Mouse (Mus musculus) MEL (cell line): ENCODE results near the gene Slc44a1. TPM values are rescaled to one million over a fixed set of nuclear protein-coding genes. Genes with fewer than 3 reads are reported as not detected.

Source experiments
- DNase-seq: peaks from one replicate; pipeline ENCODE4 v3.0.0; 2011; ENCODE audit warnings: low read depth, low spot score
- H3K27ac ChIP-seq: 2 replicates; pipeline ENCODE4 v1.5.1; 2012; ENCODE audit warnings: low read depth, mild to moderate bottlenecking, control low read depth, low read length, moderate library complexity; ENCODE audit not compliant: control insufficient read depth
- H3K27me3 ChIP-seq, 2 experiments: fragments of 150-350 bp in 1 of 2; sonication (generic) in 1 of 2; 2 replicates each; pipeline ENCODE4 v1.6.1; 2012; ENCODE audit warnings: low read length in 2 of 2, mild to moderate bottlenecking in 2 of 2, improper control_type of control experiment in 1 of 2, moderate library complexity in 1 of 2; ENCODE audit not compliant: insufficient read depth in 2 of 2, control insufficient read depth in 1 of 2
- H3K36me3 ChIP-seq, 2 experiments: 2 replicates each; pipeline ENCODE4 v1.6.1; 2012 to 2014; ENCODE audit warnings: low read length in 2 of 2, improper control_type of control experiment in 1 of 2, inconsistent platforms in 1 of 2, mild to moderate bottlenecking in 1 of 2; ENCODE audit not compliant: insufficient read depth in 2 of 2, control insufficient read depth in 1 of 2
- H3K4me1 ChIP-seq, 2 experiments: fragments of 150-350 bp in 1 of 2; sonication (generic) in 1 of 2; 2 replicates each; pipeline ENCODE4 v1.6.1; 2012; ENCODE audit warnings: low read length in 2 of 2, improper control_type of control experiment in 1 of 2, mild to moderate bottlenecking in 1 of 2; ENCODE audit not compliant: insufficient read depth in 2 of 2, control insufficient read depth in 1 of 2
- H3K4me3 ChIP-seq, 2 experiments: fragments of 150-350 bp in 1 of 2; sonication (generic) in 1 of 2; 2 replicates each; pipeline ENCODE4 v1.5.1; 2012; ENCODE audit warnings: low read depth in 2 of 2, low read length in 2 of 2, mild to moderate bottlenecking in 2 of 2, moderate library complexity in 2 of 2, control low read depth in 1 of 2, improper control_type of control experiment in 1 of 2; ENCODE audit not compliant: control insufficient read depth in 1 of 2, insufficient read depth in 1 of 2
- H3K79me2 ChIP-seq: 2 replicates; pipeline ENCODE4 v1.6.1; 2012; ENCODE audit warnings: mild to moderate bottlenecking, low read length, moderate library complexity; ENCODE audit not compliant: control insufficient read depth, poor library complexity, insufficient read depth
- H3K9ac ChIP-seq: 2 replicates; pipeline ENCODE4 v1.6.1; 2012; ENCODE audit warnings: low read depth, mild to moderate bottlenecking, control low read depth, low read length, moderate library complexity; ENCODE audit not compliant: control insufficient read depth, poor library complexity, severe bottlenecking
- H3K9me3 ChIP-seq: fragments of 150-350 bp; sonication (generic); replicated peaks from 2 replicates; pipeline ENCODE4 v1.6.1; 2012; ENCODE audit warnings: mild to moderate bottlenecking, low read length, improper control_type of control experiment, moderate library complexity; ENCODE audit not compliant: insufficient read depth
- E2F4 ChIP-seq: IDR thresholded peaks from 2 replicates; pipeline ENCODE4 v1.6.1; 2011; ENCODE audit warnings: low read depth, low read length, improper control_type of control experiment, borderline replicate concordance
- EP300 ChIP-seq, 2 experiments: IDR thresholded peaks; 2 replicates each; pipeline ENCODE4 v1.6.1; 2011; ENCODE audit warnings: improper control_type of control experiment in 2 of 2, low read length in 2 of 2, low read depth in 1 of 2, mild to moderate bottlenecking in 1 of 2
- ETS1 ChIP-seq: IDR thresholded peaks from 2 replicates; pipeline ENCODE4 v1.6.1; 2012; ENCODE audit warnings: low read depth, mild to moderate bottlenecking, inconsistent platforms, low read length, improper control_type of control experiment, moderate library complexity
- GABPA ChIP-seq: IDR thresholded peaks from 2 replicates; pipeline ENCODE4 v1.6.1; 2012; ENCODE audit warnings: low read depth, mild to moderate bottlenecking, inconsistent platforms, low read length, improper control_type of control experiment, moderate library complexity
- HCFC1 ChIP-seq: IDR thresholded peaks from 2 replicates; pipeline ENCODE4 v1.6.1; 2012; ENCODE audit warnings: low read depth, mild to moderate bottlenecking, inconsistent platforms, low read length, improper control_type of control experiment, moderate library complexity
- JUND ChIP-seq: IDR thresholded peaks from 2 replicates; pipeline ENCODE4 v1.6.1; 2011; ENCODE audit warnings: low read depth, mild to moderate bottlenecking, improper control_type of control experiment, low read length
- MAZ ChIP-seq: IDR thresholded peaks from 2 replicates; pipeline ENCODE4 v1.6.1; 2012; ENCODE audit warnings: low read depth, mild to moderate bottlenecking, inconsistent platforms, low read length, improper control_type of control experiment
- MEF2A ChIP-seq: IDR thresholded peaks from 2 replicates; pipeline ENCODE4 v1.6.1; 2014; ENCODE audit warnings: low read depth, mild to moderate bottlenecking, inconsistent platforms, low read length, improper control_type of control experiment; ENCODE audit not compliant: poor library complexity, insufficient replicate concordance, severe bottlenecking; ENCODE audit errors: extremely low read depth
- MYB ChIP-seq: IDR thresholded peaks from 2 replicates; pipeline ENCODE4 v1.6.1; 2011; ENCODE audit warnings: mild to moderate bottlenecking, low read depth, low read length, improper control_type of control experiment
- NELFE ChIP-seq: IDR thresholded peaks from 2 replicates; pipeline ENCODE4 v1.6.1; 2011; ENCODE audit warnings: low read depth, low read length, improper control_type of control experiment
- NRF1 ChIP-seq: IDR thresholded peaks from 2 replicates; pipeline ENCODE4 v1.6.1; 2014; ENCODE audit warnings: low read depth, mild to moderate bottlenecking, inconsistent platforms, low read length, improper control_type of control experiment, moderate library complexity; ENCODE audit not compliant: poor library complexity, insufficient read depth, severe bottlenecking
- POLR2A ChIP-seq, 2 experiments: IDR thresholded peaks; 2 replicates each; pipeline ENCODE4 v1.6.1; 2011 to 2012; ENCODE audit warnings: low read length in 2 of 2, mild to moderate bottlenecking in 2 of 2, control low read depth in 1 of 2, improper control_type of control experiment in 1 of 2, low read depth in 1 of 2, moderate library complexity in 1 of 2; ENCODE audit not compliant: control insufficient read depth in 1 of 2, insufficient read depth in 1 of 2, poor library complexity in 1 of 2
- POLR2AphosphoS5 ChIP-seq: IDR thresholded peaks from 2 replicates; pipeline ENCODE4 v1.6.1; 2012; ENCODE audit warnings: low read depth, borderline replicate concordance, mild to moderate bottlenecking, inconsistent platforms, low read length, moderate library complexity, mixed read lengths
- RCOR1 ChIP-seq: IDR thresholded peaks from 2 replicates; pipeline ENCODE4 v1.6.1; 2012; ENCODE audit warnings: low read depth, mild to moderate bottlenecking, inconsistent platforms, low read length, improper control_type of control experiment
- SIN3A ChIP-seq: IDR thresholded peaks from 2 replicates; pipeline ENCODE4 v1.6.1; 2012; ENCODE audit warnings: low read length, improper control_type of control experiment, inconsistent platforms
- TAL1 ChIP-seq: IDR thresholded peaks from 2 replicates; pipeline ENCODE4 v1.6.1; 2012; ENCODE audit warnings: mild to moderate bottlenecking, inconsistent platforms, low read length, moderate library complexity, mixed read lengths
- TBP ChIP-seq: IDR thresholded peaks from 2 replicates; pipeline ENCODE4 v1.8.0; 2011; ENCODE audit warnings: low read depth, low read length, improper control_type of control experiment
- TCF12 ChIP-seq: IDR thresholded peaks from 2 replicates; pipeline ENCODE4 v1.6.1; 2014; ENCODE audit warnings: low read depth, mild to moderate bottlenecking, inconsistent platforms, low read length, improper control_type of control experiment, moderate library complexity
- UBTF ChIP-seq: IDR thresholded peaks from 2 replicates; pipeline ENCODE4 v1.6.1; 2012; ENCODE audit warnings: low read depth, mild to moderate bottlenecking, inconsistent platforms, low read length, improper control_type of control experiment, moderate library complexity, borderline replicate concordance; ENCODE audit not compliant: insufficient read depth
- USF1 ChIP-seq: IDR thresholded peaks from 2 replicates; pipeline ENCODE4 v1.6.1; 2014; ENCODE audit warnings: low read depth, mild to moderate bottlenecking, inconsistent platforms, low read length, improper control_type of control experiment, moderate library complexity
- USF2 ChIP-seq, 2 experiments: IDR thresholded peaks; 2 replicates each; pipeline ENCODE4 v1.6.1; 2011 to 2012; ENCODE audit warnings: improper control_type of control experiment in 2 of 2, low read length in 2 of 2, borderline replicate concordance in 1 of 2, inconsistent platforms in 1 of 2, low read depth in 1 of 2, mild to moderate bottlenecking in 1 of 2; ENCODE audit not compliant: insufficient read depth in 1 of 2
- ZC3H11A ChIP-seq: IDR thresholded peaks from 2 replicates; pipeline ENCODE4 v1.6.1; 2012; ENCODE audit warnings: low read depth, mild to moderate bottlenecking, inconsistent platforms, low read length, improper control_type of control experiment
- ZMIZ1 ChIP-seq: IDR thresholded peaks from 2 replicates; pipeline ENCODE4 v1.6.1; 2012; ENCODE audit warnings: low read depth, mild to moderate bottlenecking, inconsistent platforms, low read length, improper control_type of control experiment, moderate library complexity
- polyA plus RNA-seq, 2 experiments: library from polyadenylated mRNA; stranded (reverse) in 1 of 2; unstranded in 1 of 2; fragments of >175 nt in 1 of 2; fragments of >200 nt in 1 of 2; gene quantifications; 2 replicates each; pipeline versions ENCODE4 v1.2.1 to v1.2.4; 2012; ENCODE audit warnings: low replicate concordance in 2 of 2, low read depth in 1 of 2; ENCODE audit not compliant: insufficient read length in 2 of 2, insufficient read depth in 1 of 2, missing spikeins in 1 of 2
- total RNA-seq: library from RNA; depleted of rRNA; stranded (reverse); fragments of 300-350 nt; gene quantifications from 2 replicates; pipeline ENCODE4 v1.2.3, GENCODE M21; 2012

Gene Slc44a1
- total and polyA plus RNA-seq, 3 experiments = 9.6 to 10.6 TPM; not detected in 1

DNA sequence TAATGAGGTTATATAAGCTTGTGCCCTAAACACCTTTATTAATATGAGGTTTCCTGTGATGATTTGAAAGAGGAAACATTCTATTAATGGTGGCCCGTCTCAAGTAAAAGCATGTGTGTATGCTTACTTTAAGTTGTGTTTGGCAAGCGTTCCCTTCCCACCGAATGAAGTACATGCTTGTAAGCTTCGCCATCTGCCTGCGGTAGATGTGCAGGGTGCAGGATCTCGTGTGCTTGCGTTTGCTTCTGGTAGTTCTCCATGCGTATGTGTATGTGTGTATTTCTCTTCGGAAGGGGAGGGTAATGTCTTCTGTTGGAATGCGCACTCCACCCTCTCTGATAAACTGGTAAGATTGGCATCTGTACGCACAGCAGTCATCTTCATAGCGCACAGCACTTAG lies 95.6 kb downstream of the Slc44a1 start:
- TF ChIP-seq MYB (no peak), JUND (no peak), NRF1 (no peak), RCOR1 (no peak), ETS1 (no peak), ZMIZ1 (no peak), TAL1 (no peak), E2F4 (no peak), MAZ (no peak), EP300 (IDR thresholded peaks at IDR 0.05; ENCODE audit: low read depth in 1 of 2, low read length in 2 of 2) (no peak), UBTF (no peak)
- peaks cover 0 to 5% of the 10 kb centered on the region in 2 experiments; a peak in 2 of 4 replicates for H3K36me3 ChIP-seq
- no peak for DNase-seq
- H3K4me3 ChIP-seq = no peak overlapping the region
- no peaks in the 10 kb centered on the region for H3K79me2 ChIP-seq
- peaks cover 3 to 18% of the 10 kb centered on the region in 2 experiments for H3K4me1 ChIP-seq
- H3K9me3 ChIP-seq = no peaks in the 10 kb centered on the region
- H3K9ac ChIP-seq = no peak overlapping the region
- H3K27ac ChIP-seq = no peak overlapping the region
- no peaks in the 10 kb centered on the region for H3K27me3 ChIP-seq

DNA sequence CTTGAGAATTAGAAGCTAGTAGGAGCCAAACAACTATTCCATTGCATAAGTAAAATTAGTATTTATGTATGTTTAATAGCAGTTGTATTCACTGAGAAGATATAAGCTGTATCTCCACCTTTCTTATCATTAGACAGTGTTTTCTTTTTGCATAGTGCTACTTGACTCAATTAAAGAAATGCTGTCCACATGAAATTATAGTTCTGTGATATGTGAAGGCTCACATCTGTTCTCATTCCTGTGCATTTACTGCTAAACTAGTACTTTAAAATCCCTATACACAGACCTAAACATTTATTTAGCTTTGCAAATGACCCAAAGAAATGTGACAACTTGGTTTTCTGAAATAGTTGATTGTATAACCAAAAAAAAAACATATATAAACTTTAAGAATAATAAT lies 96.9 kb downstream of the Slc44a1 start:
- peaks cover 3 to 18% of the 10 kb centered on the region in 2 experiments for H3K4me1 ChIP-seq
- H3K27me3 ChIP-seq = no peaks in the 10 kb centered on the region
- no peaks in the 10 kb centered on the region for H3K79me2 ChIP-seq
- H3K9ac ChIP-seq = no peak overlapping the region
- no peak overlapping the region for H3K4me3 ChIP-seq
- H3K27ac ChIP-seq = no peak overlapping the region
- DNase-seq = no peak
- H3K9me3 ChIP-seq = no peaks in the 10 kb centered on the region
- peaks cover 0 to 5% of the 10 kb centered on the region in 2 experiments; a peak in 2 of 4 replicates for H3K36me3 ChIP-seq
- no peak for TF ChIP-seq GABPA
- no peak for TF ChIP-seq USF1
- TF ChIP-seq ZC3H11A = no peak
- no peak for TF ChIP-seq USF2 (IDR thresholded peaks at IDR 0.05; ENCODE audit: borderline replicate concordance in 1 of 2, insufficient read depth in 1 of 2, low read depth in 1 of 2, low read length in 2 of 2)
- no peak for TF ChIP-seq NELFE
- TF ChIP-seq EP300 (IDR thresholded peaks at IDR 0.05; ENCODE audit: low read depth in 1 of 2, low read length in 2 of 2) = no peak
- TF ChIP-seq POLR2AphosphoS5 = no peak
- no peak for TF ChIP-seq POLR2A (IDR thresholded peaks at IDR 0.05; ENCODE audit: control insufficient read depth in 1 of 2, insufficient read depth in 1 of 2, low read depth in 1 of 2, low read length in 2 of 2, poor library complexity in 1 of 2)
- TF ChIP-seq SIN3A = no peak
- no peak for TF ChIP-seq MAZ
- no peak for TF ChIP-seq HCFC1
- TF ChIP-seq MEF2A = no peak
- TF ChIP-seq E2F4 = no peak
- TF ChIP-seq TBP = no peak
- no peak for TF ChIP-seq TCF12
